In the genomic region with DNA sequence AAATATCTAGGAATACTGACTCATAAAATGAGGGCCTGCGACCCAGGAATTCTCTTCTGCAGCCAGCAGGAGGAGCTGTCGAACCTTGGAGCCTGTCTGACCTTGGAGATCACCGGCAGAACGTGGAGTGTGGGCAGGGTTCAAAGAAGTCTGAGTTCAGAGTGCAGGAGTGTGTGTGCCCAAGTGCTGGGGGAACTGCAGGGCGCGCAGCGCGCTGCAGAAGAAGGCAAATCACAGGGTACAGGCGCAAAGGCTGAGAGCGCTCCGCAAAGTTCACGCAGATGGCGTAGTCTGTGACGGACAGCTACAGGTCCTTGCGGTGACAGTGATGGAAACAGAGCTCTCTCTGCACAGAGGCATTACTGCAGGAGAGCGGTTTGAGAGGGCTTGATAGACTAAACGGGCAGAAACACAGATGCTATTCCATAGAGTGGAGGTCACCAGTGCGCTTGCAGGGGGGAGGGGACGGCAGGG, we compare ENCODE assay signal across 8 mouse cellular contexts. TPM values are rescaled to one million over a fixed set of nuclear protein-coding genes. Genes with fewer than 3 reads are reported as not detected.
DNase-seq lines count a peak whose midpoint lies in the region; ATAC-seq lines count a peak whose summit lies in the region.

No protein-coding gene starts in this region.

- peak overlapping the region; percentile 58 for H3K4me2 ChIP-seq in intestine, embryonic 14.5 days (ENCODE audit: low read length)
- peak overlapping the region; percentile 64 for H3K4me2 ChIP-seq in midbrain, embryonic 11.5 days

- no peak overlapping the region for H3K27ac ChIP-seq in intestine, embryonic 14.5 days (ENCODE audit: low read depth)
- peak overlapping the region; percentile 66 for H3K27ac ChIP-seq in limb, embryonic 10.5 days
- H3K27ac ChIP-seq in midbrain, embryonic 11.5 days (ENCODE audit: low read depth, low read length): no peak overlapping the region

- intact Hi-C loops in gastrocnemius, postnatal 36 days (cut with DNase I): loop anchor here (2.0 to 5.0 kb wide), 3 partner anchors 99 to 159 kb away; no protein-coding TSS in a partner anchor

- H3K9me3 ChIP-seq in intestine, embryonic 14.5 days (ENCODE audit: control insufficient read depth, low read length): no peaks in the 10 kb centered on the region
- no peaks in the 10 kb centered on the region for H3K9me3 ChIP-seq in limb, embryonic 10.5 days (replicated peaks)
- H3K9me3 ChIP-seq in midbrain, embryonic 11.5 days (ENCODE audit: control insufficient read depth, low read length): no peaks in the 10 kb centered on the region

- H3K27me3 ChIP-seq in intestine, embryonic 14.5 days (replicated peaks; ENCODE audit: control insufficient read depth, insufficient read depth, low read length): no peaks in the 10 kb centered on the region
- no peaks in the 10 kb centered on the region for H3K27me3 ChIP-seq in limb, embryonic 10.5 days (ENCODE audit: low read depth, poor library complexity, severe bottlenecking)
- no peaks in the 10 kb centered on the region for H3K27me3 ChIP-seq in midbrain, embryonic 11.5 days (ENCODE audit: control insufficient read depth, insufficient read depth, low read length)

- no peaks in the 10 kb centered on the region for H3K36me3 ChIP-seq in intestine, embryonic 14.5 days (ENCODE audit: control insufficient read depth, insufficient read depth, low read length)
- no peaks in the 10 kb centered on the region for H3K36me3 ChIP-seq in limb, embryonic 10.5 days
- no peaks in the 10 kb centered on the region for H3K36me3 ChIP-seq in midbrain, embryonic 11.5 days (ENCODE audit: control insufficient read depth, insufficient read depth, low read length)

- 1% methylated on average over 19 of the region's 19 CpGs for WGBS in intestine, embryonic 14.5 days
- WGBS in limb, embryonic 10.5 days: 2% methylated on average over 19 of the region's 19 CpGs
- WGBS in midbrain, embryonic 11.5 days: 2% methylated on average over 19 of the region's 19 CpGs

- ATAC-seq in intestine, embryonic 14.5 days (replicated peaks; ENCODE audit: low FRiP score, low TSS enrichment, low read depth): peak; percentile 72
- ATAC-seq in midbrain, embryonic 11.5 days (ENCODE audit: low FRiP score): peak; percentile 88

- no peak overlapping the region for H3K9ac ChIP-seq in intestine, embryonic 14.5 days (ENCODE audit: low read length)
- H3K9ac ChIP-seq in midbrain, embryonic 11.5 days (ENCODE audit: low read length): peak overlapping the region; percentile 47

- no peaks in the 10 kb centered on the region for H3K4me1 ChIP-seq in intestine, embryonic 14.5 days (replicated peaks; ENCODE audit: control insufficient read depth, insufficient read depth, low read length)
- peaks cover 13% of the 10 kb centered on the region for H3K4me1 ChIP-seq in limb, embryonic 10.5 days
- 0 out of 2 replicates have a peak, but pooled peaks cover 2% of the 10 kb centered on the region for H3K4me1 ChIP-seq in midbrain, embryonic 11.5 days (ENCODE audit: control insufficient read depth, insufficient read depth, low read length)

- peak; percentile 65 for DNase-seq in layer of hippocampus, adult 11-12 months (ENCODE audit: low spot score)
- DNase-seq in layer of hippocampus, adult 9-11 months: no peak
- DNase-seq in embryo, embryonic 10.5 days (ENCODE audit: low spot score): peak; percentile 93
- DNase-seq in gastrocnemius, postnatal 36 days: peak; percentile 64 to 70
- peak; percentile 92 for DNase-seq in intestine, embryonic 14.5 days (ENCODE audit: low spot score)
- peak; percentile 89 for DNase-seq in limb, embryonic 10.5 days (ENCODE audit: low spot score)
- peak; percentile 95 for DNase-seq in midbrain, embryonic 11.5 days (ENCODE audit: low spot score, missing footprints)
- peak; percentile 27 to 48 for DNase-seq in right cerebral cortex, postnatal 36 days (ENCODE audit: low spot score in 2 of 2)

- peak overlapping the region; percentile 27 for H3K4me3 ChIP-seq in intestine, embryonic 14.5 days (ENCODE audit: low read depth, low read length)
- H3K4me3 ChIP-seq in limb, embryonic 10.5 days: peak overlapping the region; percentile 51
- peak overlapping the region; percentile 31 for H3K4me3 ChIP-seq in midbrain, embryonic 11.5 days (ENCODE audit: low read depth, low read length)

RNA-seq across cellular contexts. Expression of gene Cox8b, which starts 8.4 kb away (rescaled TPM):
- 1,000 to 10,000 TPM; 1,837 to 1,924 TPM for total RNA-seq in gastrocnemius, postnatal 36 days (2021)
- polyA plus RNA-seq in intestine, embryonic 14.5 days (2014; fragmentation: Nextera tagmentation; extraction: Ambion mirVana): 0.62 and 0.83 TPM in 2 replicates
- 0.49 TPM in 1 of 2 replicates, not detected in the other for polyA plus RNA-seq in limb, embryonic 10.5 days (2016; fragmentation: Nextera tagmentation; extraction: Ambion mirVana)
- polyA plus RNA-seq in midbrain, embryonic 11.5 days (2014; fragmentation: Nextera tagmentation; extraction: Ambion mirVana): not detected in 2 replicates

RNA-seq across cellular contexts. Expression of gene Nlrp6, which starts 12.0 kb away (rescaled TPM):
- total RNA-seq in gastrocnemius, postnatal 36 days (2021): not detected
- 12.5 and 18.4 TPM in 2 replicates for polyA plus RNA-seq in intestine, embryonic 14.5 days (2014; fragmentation: Nextera tagmentation; extraction: Ambion mirVana)
- polyA plus RNA-seq in limb, embryonic 10.5 days (2016; fragmentation: Nextera tagmentation; extraction: Ambion mirVana): 0.06 and 0.26 TPM in 2 replicates
- 0.08 and 0.21 TPM in 2 replicates for polyA plus RNA-seq in midbrain, embryonic 11.5 days (2014; fragmentation: Nextera tagmentation; extraction: Ambion mirVana)

RNA-seq across cellular contexts. Expression of gene Sirt3, which starts 26.6 kb away (rescaled TPM):
- total RNA-seq in gastrocnemius, postnatal 36 days (2021): 10 to 100 TPM; 26.0 to 26.3 TPM
- polyA plus RNA-seq in intestine, embryonic 14.5 days (2014; fragmentation: Nextera tagmentation; extraction: Ambion mirVana): 24.7 and 25.3 TPM in 2 replicates
- polyA plus RNA-seq in limb, embryonic 10.5 days (2016; fragmentation: Nextera tagmentation; extraction: Ambion mirVana): 25.4 and 27.6 TPM in 2 replicates
- polyA plus RNA-seq in midbrain, embryonic 11.5 days (2014; fragmentation: Nextera tagmentation; extraction: Ambion mirVana): 18.4 and 21.6 TPM in 2 replicates

RNA-seq across cellular contexts. Expression of gene Psmd13, which starts 26.9 kb away (rescaled TPM):
- total RNA-seq in gastrocnemius, postnatal 36 days (2021): 10 to 100 TPM; 78.3 to 78.9 TPM
- 151 and 154 TPM in 2 replicates for polyA plus RNA-seq in intestine, embryonic 14.5 days (2014; fragmentation: Nextera tagmentation; extraction: Ambion mirVana)
- 353 and 364 TPM in 2 replicates for polyA plus RNA-seq in limb, embryonic 10.5 days (2016; fragmentation: Nextera tagmentation; extraction: Ambion mirVana)
- polyA plus RNA-seq in midbrain, embryonic 11.5 days (2014; fragmentation: Nextera tagmentation; extraction: Ambion mirVana): 173 and 182 TPM in 2 replicates

RNA-seq across cellular contexts. Expression of gene Pgghg, which starts 32.5 kb away (rescaled TPM):
- total RNA-seq in gastrocnemius, postnatal 36 days (2021): 1 to 10 TPM; 3.6 to 4.6 TPM
- polyA plus RNA-seq in intestine, embryonic 14.5 days (2014; fragmentation: Nextera tagmentation; extraction: Ambion mirVana): 26.9 and 29.2 TPM in 2 replicates
- polyA plus RNA-seq in limb, embryonic 10.5 days (2016; fragmentation: Nextera tagmentation; extraction: Ambion mirVana): 11.4 and 15.4 TPM in 2 replicates
- 10.2 and 12.5 TPM in 2 replicates for polyA plus RNA-seq in midbrain, embryonic 11.5 days (2014; fragmentation: Nextera tagmentation; extraction: Ambion mirVana)

Comparison
In these comparisons a context has a peak if more than half of its experiments do, and no peak if none do; other contexts are left out.
1. RNA of gene Nlrp6, which starts 12.0 kb away (polyA plus RNA-seq): 12.5 to 18.4 TPM in intestine, embryonic 14.5 days; 0.06 to 0.26 TPM in limb, embryonic 10.5 days and 0.08 to 0.21 TPM in midbrain, embryonic 11.5 days; every median in the first group is over 10 times any median in the second.
2. Peak in every context shown above with its lines, with median percentiles within 50 percentile points of each other: H3K4me3 ChIP-seq.